Mouse (Mus musculus) central nervous system, embryonic 18 days (tissue): ENCODE measurements around the gene Ncoa7. TPM values are rescaled to one million over a fixed set of nuclear protein-coding genes. Genes with fewer than 3 reads are reported as not detected.

Experiments used
- polyA plus RNA-seq: library from polyadenylated mRNA; depleted of rRNA; stranded (reverse); fragments of >200 nt; gene quantifications from 2 replicates; pipeline ENCODE4 v1.2.3, GENCODE M21; 2012; rRNA removed

The Ncoa7 gene
- polyA plus RNA-seq: 28.4 and 29.7 TPM in 2 replicates

GRCm38 (mm10) chr10:30802681-30803586 is at the start of gene Ncoa7:
Gene Ncoa7 (minus strand): TSS chr10:30803326.

GRCm38 (mm10) chr10:30842643-30843437 is 39.7 kb upstream of the Ncoa7 start, which contains the start of gene Hey2:
Gene Hey2 (minus strand): TSS chr10:30842801.

GRCm38 (mm10) chr10:30629513-30629912 is 173.6 kb downstream of the Ncoa7 start, which contains the start of gene Hint3:
Gene Hint3 (minus strand): TSS chr10:30629632.

GRCm38 (mm10) chr10:30600542-30600966 is 202.6 kb downstream of the Ncoa7 start, which contains the start of gene Trmt11:
Gene Trmt11 (minus strand): TSS chr10:30600749.

Other genes starting within 250 kb of the Ncoa7 start
- gene Trmt11, start 202.6 kb downstream of the Ncoa7 start, polyA plus RNA-seq: 6.4 and 6.6 TPM in 2 replicates
- 11.0 and 11.2 TPM in 2 replicates for gene Hint3, start 173.7 kb downstream of the Ncoa7 start, polyA plus RNA-seq
- gene Hey2, start 39.5 kb upstream of the Ncoa7 start, polyA plus RNA-seq: 6.9 and 8.0 TPM in 2 replicates